Mouse (Mus musculus): ENCODE measurements at regions not wholly inside any gene's neighbourhood (a gene's known extent, or its start where the extent isn't known, plus 50 kb on each side); places are given as distances from the start of the nearest gene placed in this dataset.
A peak's percentile ranks its signal among the peaks of the same experiment; 100 is the strongest.
"Not testable (repeated sequence)": the region's sequence is repeated elsewhere in the genome, so short reads cannot be mapped to it uniquely, and the experiment has no call there.

DNA sequence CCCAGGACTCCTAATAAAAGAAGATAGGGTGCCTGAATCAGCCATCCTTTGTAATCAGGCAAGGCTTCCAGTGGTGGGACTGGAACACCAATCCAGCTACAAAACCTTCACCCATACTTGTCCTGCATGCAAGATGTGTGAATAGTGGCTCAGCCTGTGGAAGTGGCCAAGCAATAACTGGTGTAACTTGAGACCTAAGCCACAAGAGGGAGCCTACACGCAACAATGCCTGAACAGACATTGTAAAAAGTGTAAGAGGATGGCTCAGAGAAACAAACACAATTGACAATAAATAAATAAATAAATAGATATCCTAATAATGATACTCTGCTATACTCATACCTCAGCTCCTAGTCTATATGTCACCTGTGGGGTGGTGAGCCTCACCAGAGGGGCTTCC, 781.5 kb upstream of the Cdh20 start:
- Histone ChIP-seq H3K4me3 (no peak overlapping the region), H3K9ac (no peak overlapping the region), H3K4me1 (replicated peaks) (no peaks in the 10 kb centered on the region), H3K27me3 (no peaks in the 10 kb centered on the region), H3K9me3 (no peaks in the 10 kb centered on the region), H3K27ac (no peak overlapping the region), H3K36me3 (no peaks in the 10 kb centered on the region), H3K4me2 (no peak overlapping the region)
- 38% methylated on average over 1 of the region's 1 CpGs for WGBS
- ATAC-seq (ENCODE audit: low FRiP score), result peak; percentile 74; the same call in 1 of the 2 replicates

DNA sequence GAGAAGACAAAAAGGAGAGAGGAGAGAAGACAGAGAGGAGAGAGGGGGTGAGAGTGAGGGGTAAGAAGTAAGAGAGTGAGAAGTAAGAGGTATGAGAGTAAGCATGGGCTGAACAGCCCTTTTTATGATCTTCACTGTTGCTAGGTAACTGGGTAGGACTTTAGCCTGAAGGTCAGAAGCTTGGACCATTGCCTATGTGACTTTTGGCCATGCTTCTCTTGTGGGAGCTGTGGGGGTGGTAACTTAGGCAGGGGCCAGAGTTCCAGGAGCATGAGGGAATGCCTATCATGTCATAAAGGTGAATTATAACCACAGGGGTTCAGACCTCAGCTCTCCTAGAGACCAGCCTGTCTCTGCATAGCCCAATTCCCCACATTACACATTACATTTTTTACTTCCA, 765.4 kb upstream of the Cdh20 start:
- not testable (repeated sequence) for H3K9ac ChIP-seq, H3K27me3 ChIP-seq

DNA sequence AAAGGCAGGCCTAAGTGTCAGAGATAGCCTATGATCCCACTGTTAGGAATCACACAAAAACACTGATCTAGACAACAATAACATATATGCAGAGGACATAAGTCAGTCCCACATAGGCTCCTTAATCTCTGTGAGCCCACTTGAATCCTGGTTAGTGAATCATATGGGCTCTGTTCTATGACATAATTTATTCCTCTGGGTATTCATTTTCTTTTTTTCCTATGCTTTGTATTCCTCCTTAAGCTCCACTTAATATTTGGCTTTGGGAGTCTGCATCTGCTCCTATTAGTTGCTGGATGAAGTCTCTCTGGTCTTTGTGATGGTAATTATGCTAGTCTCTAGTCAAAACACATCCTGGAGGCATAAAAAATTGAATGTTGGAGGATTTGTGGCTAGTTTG, 738.7 kb upstream of the Cdh20 start:
- Histone ChIP-seq H3K9ac (no peak overlapping the region), H3K4me3 (no peak overlapping the region), H3K27ac (no peak overlapping the region), H3K36me3 (no peaks in the 10 kb centered on the region), H3K4me2 (no peak overlapping the region), H3K27me3 (no peaks in the 10 kb centered on the region), H3K9me3 (no peaks in the 10 kb centered on the region), H3K4me1 (replicated peaks) (no peaks in the 10 kb centered on the region)
- ATAC-seq (ENCODE audit: low FRiP score), result no peak

More for the DNA sequence above, 765.4 kb upstream of the Cdh20 start:
- not testable (repeated sequence) for H3K4me2 ChIP-seq; H3K4me1 ChIP-seq (replicated peaks); H3K36me3 ChIP-seq; H3K4me3 ChIP-seq; ATAC-seq (ENCODE audit: low FRiP score); H3K9me3 ChIP-seq; H3K27ac ChIP-seq

DNA sequence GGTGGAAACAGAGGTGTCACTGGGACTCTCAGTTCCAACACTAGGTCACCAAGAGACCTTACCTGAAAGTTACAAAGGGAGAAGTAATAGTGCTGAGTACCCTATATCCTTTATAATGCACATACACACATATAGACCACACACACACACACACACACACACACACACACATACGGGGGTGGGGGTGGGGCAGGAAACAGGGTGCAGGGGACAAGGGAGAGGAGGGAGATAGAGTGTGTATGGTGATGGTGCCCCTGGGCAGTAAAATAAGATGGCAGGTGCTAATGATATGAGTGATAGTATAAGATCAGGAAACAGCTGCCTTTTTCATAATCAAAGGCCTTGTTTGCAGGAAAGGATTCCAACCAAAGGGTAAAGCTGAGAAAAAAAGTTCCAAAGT, 719.9 kb upstream of the Cdh20 start:
- H3K27ac ChIP-seq, result no peak overlapping the region
- H3K4me3 ChIP-seq, result no peak overlapping the region
- 89% methylated on average over 1 of the region's 1 CpGs for WGBS
- no peak overlapping the region for H3K4me2 ChIP-seq
- no peak overlapping the region for H3K9ac ChIP-seq
- H3K4me1 ChIP-seq (replicated peaks), result no peaks in the 10 kb centered on the region
- H3K36me3 ChIP-seq, result no peaks in the 10 kb centered on the region
- no peaks in the 10 kb centered on the region for H3K9me3 ChIP-seq
- H3K27me3 ChIP-seq, result 0 out of 2 replicates have a peak, but pooled peaks cover 4% of the 10 kb centered on the region
- ATAC-seq (ENCODE audit: low FRiP score), result no peak

DNA sequence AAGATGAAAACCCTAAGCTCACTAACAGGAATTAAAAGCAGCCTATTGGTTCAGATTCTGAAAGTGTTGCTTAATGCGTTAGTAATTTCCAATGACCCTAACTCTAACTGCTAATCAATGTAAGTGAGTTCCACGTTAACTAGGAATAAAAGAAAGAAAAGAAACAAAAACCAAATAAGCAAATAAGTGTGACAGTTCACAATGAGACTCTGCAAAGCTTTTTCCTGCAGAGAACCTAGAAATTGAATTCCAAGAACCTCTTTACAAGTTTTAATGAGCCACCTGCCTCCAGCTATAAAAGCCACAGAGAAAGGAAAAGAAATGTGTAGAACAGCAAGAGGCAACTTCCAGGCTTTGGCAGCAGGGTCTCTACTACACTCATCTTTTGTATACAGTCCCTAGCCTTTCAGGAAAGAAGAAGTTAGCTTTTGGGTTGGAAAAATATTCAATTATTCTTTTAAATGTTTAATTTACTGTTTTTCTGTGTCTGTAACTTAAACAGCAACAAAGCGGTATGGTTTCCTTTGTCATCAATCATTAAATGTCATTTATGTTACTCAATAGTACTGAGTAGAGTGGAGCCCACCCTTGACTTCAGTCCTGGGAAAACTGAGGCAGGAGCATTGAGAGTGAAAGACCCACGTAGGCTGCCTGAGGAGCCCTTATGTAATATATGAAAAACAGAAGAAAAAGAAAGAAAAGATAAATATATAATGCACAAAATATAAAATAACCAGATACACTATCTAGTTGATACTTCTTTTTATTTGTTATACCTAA, 719.0 kb upstream of the Cdh20 start:
- 46% methylated on average over 4 of the region's 4 CpGs for WGBS
- no peaks in the 10 kb centered on the region for H3K4me1 ChIP-seq (replicated peaks)
- H3K4me3 ChIP-seq, result no peak overlapping the region
- no peaks in the 10 kb centered on the region for H3K9me3 ChIP-seq
- H3K36me3 ChIP-seq, result no peaks in the 10 kb centered on the region
- no peak for ATAC-seq (ENCODE audit: low FRiP score)
- no peak overlapping the region for H3K4me2 ChIP-seq
- H3K9ac ChIP-seq, result no peak overlapping the region
- H3K27me3 ChIP-seq, result 0 out of 2 replicates have a peak, but pooled peaks cover 4% of the 10 kb centered on the region
- no peak overlapping the region for H3K27ac ChIP-seq
